Mouse (Mus musculus) cerebellum, adult 2 months (tissue): Measurements from ENCODE around the gene Ccdc169. TPM values are rescaled to one million over a fixed set of nuclear protein-coding genes. Genes with fewer than 3 reads are reported as not detected.

Experiments used
- DNase-seq, 2 experiments: peaks; one replicate each; pipeline ENCODE4 v3.0.0; 2021
- H3K27ac ChIP-seq: fragments of 200-500 bp; 2 replicates; pipeline ENCODE4 v1.5.1; 2012; ENCODE audit warnings: low read length, control low read depth, inconsistent platforms; ENCODE audit not compliant: insufficient read depth
- H3K27me3 ChIP-seq: fragments of 200-500 bp; 2 replicates; pipeline ENCODE4 v1.6.1; 2012; ENCODE audit warnings: inconsistent platforms, mild to moderate bottlenecking, low read length, moderate library complexity; ENCODE audit not compliant: control insufficient read depth, insufficient read depth
- H3K4me1 ChIP-seq: fragments of 200-500 bp; 2 replicates; pipeline ENCODE4 v1.6.1; 2011; ENCODE audit warnings: low read length; ENCODE audit not compliant: control insufficient read depth, insufficient read depth
- H3K4me3 ChIP-seq: fragments of 200-500 bp; replicated peaks from 2 replicates; pipeline ENCODE3; 2011; ENCODE audit warnings: mild to moderate bottlenecking, low read depth, low read length, control low read depth; ENCODE audit not compliant: insufficient read depth
- CTCF ChIP-seq: fragments of 200-500 bp; IDR thresholded peaks from 2 replicates; pipeline ENCODE4 v1.5.1; 2011; ENCODE audit warnings: low read depth, mild to moderate bottlenecking, control low read depth, low read length, moderate library complexity, borderline replicate concordance; ENCODE audit not compliant: insufficient read depth
- POLR2A ChIP-seq: fragments of 200-500 bp; IDR thresholded peaks from 2 replicates; pipeline ENCODE4 v1.6.1; 2011; ENCODE audit warnings: low read length, control low read depth, borderline replicate concordance; ENCODE audit not compliant: insufficient read depth
- WGBS: fragments of 180-500 bp; shearing (Covaris S2); methylation state at CpG from one replicate; pipeline ENCODE4 v1.1.7; 2018; 5-methylcytosine and 5-hydroxymethylcytosine counted together
- polyA plus RNA-seq: library from polyadenylated mRNA; depleted of rRNA; stranded (reverse); fragments of >200 nt; gene quantifications from 2 replicates; pipeline ENCODE4 v1.2.3, GENCODE M21; 2012

Ccdc169 gene
- polyA plus RNA-seq, 1 experiment, result 0.41 TPM

DNA sequence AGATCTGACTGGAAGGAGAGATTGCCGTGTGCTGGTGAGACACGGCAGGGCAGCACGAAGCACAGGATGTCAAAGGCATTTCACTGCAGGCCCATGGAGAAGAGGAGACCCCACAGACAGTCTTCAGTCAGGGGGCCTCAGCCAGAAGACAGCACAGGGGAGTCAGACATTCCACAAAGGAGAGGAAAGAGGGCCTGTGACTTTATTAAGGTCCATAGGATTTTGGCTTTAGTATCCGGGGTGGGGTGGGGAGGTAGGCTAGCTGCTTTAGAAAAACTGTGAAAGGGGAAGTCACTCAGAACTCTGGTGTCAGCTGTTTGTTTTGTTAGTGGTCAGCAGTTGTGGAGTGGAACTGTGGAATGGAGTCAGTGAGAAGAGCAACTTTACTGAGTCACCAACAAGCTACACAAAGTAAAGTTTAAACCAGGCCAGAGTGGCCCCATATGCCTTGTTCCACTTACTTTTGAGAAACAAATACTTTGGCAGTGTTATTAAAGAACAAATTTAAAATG, 7.9 kb upstream of the Ccdc169 start:
- no peak for TF ChIP-seq CTCF
- TF ChIP-seq POLR2A, result no peak
- H3K4me1 ChIP-seq, result no peaks in the 10 kb centered on the region
- no peak for DNase-seq
- H3K4me3 ChIP-seq, result no peak overlapping the region
- 70% methylated on average over 4 of the region's 4 CpGs for WGBS
- H3K27ac ChIP-seq, result no peak overlapping the region
- H3K27me3 ChIP-seq, result no peaks in the 10 kb centered on the region

GRCm38 (mm10) chr3:55131576-55132233, 5.4 kb upstream of the Ccdc169 start:
- H3K4me1 ChIP-seq, result no peaks in the 10 kb centered on the region
- H3K4me3 ChIP-seq, result no peak overlapping the region
- DNase-seq, result no peak
- no peak overlapping the region for H3K27ac ChIP-seq
- WGBS, result 89% methylated on average over 6 of the region's 6 CpGs
- TF ChIP-seq CTCF (no peak), POLR2A (no peak)
- H3K27me3 ChIP-seq, result no peaks in the 10 kb centered on the region

DNA sequence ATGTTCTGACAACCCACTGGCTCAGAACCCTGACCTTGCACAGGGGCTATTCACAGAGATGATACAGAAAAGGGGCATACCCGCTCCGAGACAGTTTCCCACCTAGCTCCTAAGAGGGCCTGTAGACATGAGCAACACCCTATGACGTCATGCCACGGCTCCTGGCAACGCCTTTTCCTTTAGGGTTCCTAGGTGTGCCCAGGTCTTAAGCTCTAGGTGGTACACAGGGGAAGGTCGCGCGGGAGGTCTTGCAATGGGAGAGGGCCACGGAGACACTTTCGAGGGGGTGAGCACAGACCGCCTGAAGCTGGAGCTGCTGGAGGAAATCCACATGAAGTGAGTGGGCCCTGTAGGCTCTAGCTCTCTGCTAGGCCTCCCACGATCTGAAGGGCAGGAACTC, 2.7 kb downstream of the Ccdc169 start:
- Histone ChIP-seq H3K4me3 (no peak overlapping the region), H3K27ac (no peak overlapping the region), H3K4me1 (no peaks in the 10 kb centered on the region), H3K27me3 (no peaks in the 10 kb centered on the region)
- TF ChIP-seq POLR2A, result no peak
- TF ChIP-seq CTCF, result no peak
- DNase-seq, result no peak
- WGBS, result 93% methylated on average over 12 of the region's 12 CpGs

- no peaks in the 10 kb centered on the region for H3K4me1 ChIP-seq
- DNase-seq, result no peak
- no peaks in the 10 kb centered on the region for H3K27me3 ChIP-seq
- 81% methylated on average over 2 of the region's 2 CpGs for WGBS
- no peak overlapping the region for H3K4me3 ChIP-seq
- TF ChIP-seq POLR2A (no peak), CTCF (no peak)
- no peak overlapping the region for H3K27ac ChIP-seq
Observed at GRCm38 (mm10) chr3:55141401-55141800, 4.3 kb downstream of the Ccdc169 start.

GRCm38 (mm10) chr3:55144916-55145315, 7.8 kb downstream of the Ccdc169 start:
- no peak for TF ChIP-seq POLR2A
- TF ChIP-seq CTCF, result no peak
- H3K27ac ChIP-seq, result no peak overlapping the region
- H3K27me3 ChIP-seq, result no peaks in the 10 kb centered on the region
- no peak for DNase-seq
- 42% methylated on average over 4 of the region's 4 CpGs for WGBS
- no peak overlapping the region for H3K4me3 ChIP-seq
- no peaks in the 10 kb centered on the region for H3K4me1 ChIP-seq

GRCm38 (mm10) chr3:55146441-55146840, 9.3 kb downstream of the Ccdc169 start:
- no peak for DNase-seq
- no peaks in the 10 kb centered on the region for H3K27me3 ChIP-seq
- no peak overlapping the region for H3K27ac ChIP-seq
- TF ChIP-seq POLR2A (no peak), CTCF (no peak)
- H3K4me3 ChIP-seq, result no peak overlapping the region
- H3K4me1 ChIP-seq, result no peaks in the 10 kb centered on the region
- WGBS, result 68% methylated on average over 6 of the region's 6 CpGs

DNA sequence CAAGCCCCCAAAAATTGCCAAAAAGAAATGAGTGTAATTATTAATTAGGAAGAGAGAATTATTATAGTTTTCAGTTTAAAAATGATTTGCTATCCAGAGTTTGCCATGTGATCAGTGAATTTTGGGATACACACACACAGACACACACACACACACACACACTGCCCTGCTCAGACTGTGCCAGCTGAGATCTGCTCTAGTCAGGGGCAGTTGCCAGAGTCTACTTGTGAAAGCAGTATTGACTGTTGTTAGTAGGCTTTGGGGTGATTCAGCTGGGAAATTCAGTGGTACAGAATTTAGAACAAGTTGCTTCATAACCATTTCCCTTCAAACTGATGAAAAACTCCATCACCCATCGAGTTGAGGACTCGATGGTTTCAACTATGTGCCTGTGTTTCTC, 10.0 kb downstream of the Ccdc169 start:
- H3K27me3 ChIP-seq, result no peaks in the 10 kb centered on the region
- no peak overlapping the region for H3K27ac ChIP-seq
- H3K4me1 ChIP-seq, result no peaks in the 10 kb centered on the region
- no peak for DNase-seq
- WGBS, result 90% methylated on average over 2 of the region's 2 CpGs
- TF ChIP-seq POLR2A, result no peak
- no peak for TF ChIP-seq CTCF
- H3K4me3 ChIP-seq, result no peak overlapping the region

GRCm38 (mm10) chr3:55148091-55148490, 11.0 kb downstream of the Ccdc169 start:
- H3K4me1 ChIP-seq, result no peaks in the 10 kb centered on the region
- WGBS, result 52% methylated on average over 3 of the region's 3 CpGs
- H3K27ac ChIP-seq, result no peak overlapping the region
- no peak for DNase-seq
- no peak overlapping the region for H3K4me3 ChIP-seq
- TF ChIP-seq CTCF (no peak), POLR2A (no peak)
- H3K27me3 ChIP-seq, result no peaks in the 10 kb centered on the region
